Comparison of ENCODE assay signal across 8 mouse cellular contexts in the genomic region with DNA sequence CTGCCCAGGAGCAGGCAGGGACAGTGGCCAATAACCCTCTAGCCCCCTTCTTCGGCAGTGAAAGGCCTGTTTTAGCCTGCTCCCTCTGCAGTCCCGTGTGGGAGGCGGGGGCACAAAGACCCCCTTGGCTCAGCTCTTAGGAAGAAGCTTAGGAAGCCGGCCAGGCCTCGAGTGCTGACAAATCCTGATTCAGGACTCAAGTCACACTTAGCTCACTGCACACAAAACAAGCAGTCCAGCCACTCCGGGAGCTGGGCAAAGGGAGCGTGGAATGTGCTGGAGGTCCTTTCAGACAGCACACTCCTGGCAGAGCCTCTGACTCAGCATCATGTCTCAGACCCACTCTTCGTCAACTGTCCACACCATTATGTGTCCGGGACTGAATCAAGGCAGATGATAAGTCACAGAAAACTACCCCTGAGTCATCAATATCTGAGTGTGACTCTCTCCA. TPM values are rescaled to one million over a fixed set of nuclear protein-coding genes. Genes with fewer than 3 reads are reported as not detected.
DNase-seq lines count a peak whose midpoint lies in the region; ATAC-seq lines count a peak whose summit lies in the region.

No protein-coding gene starts in this region.

- no peak overlapping the region for H3K9ac ChIP-seq in hindbrain, embryonic 11.5 days (ENCODE audit: low read depth, low read length)
- H3K9ac ChIP-seq in midbrain, embryonic 14.5 days (replicated peaks; ENCODE audit: low read length), result no peak overlapping the region
- no peak overlapping the region for H3K9ac ChIP-seq in liver, embryonic 11.5 days (ENCODE audit: low read depth, low read length)
- no peak overlapping the region for H3K9ac ChIP-seq in intestine, embryonic 15.5 days

- H3K27ac ChIP-seq in hindbrain, embryonic 11.5 days (ENCODE audit: low read depth, low read length), result no peak overlapping the region
- H3K27ac ChIP-seq in hindbrain, embryonic 10.5 days, result no peak overlapping the region; the same call in 1 of the 2 replicates
- H3K27ac ChIP-seq in forebrain, embryonic 10.5 days, result 0 out of 2 replicates have a peak overlapping the region, but pooled peaks have one; percentile 2
- H3K27ac ChIP-seq in midbrain, embryonic 14.5 days (replicated peaks; ENCODE audit: low read depth, low read length), result no peak overlapping the region
- no peak overlapping the region for H3K27ac ChIP-seq in liver, embryonic 11.5 days (ENCODE audit: low read depth, low read length)
- no peak overlapping the region for H3K27ac ChIP-seq in intestine, embryonic 15.5 days

- no peaks in the 10 kb centered on the region for H3K9me3 ChIP-seq in hindbrain, embryonic 11.5 days (ENCODE audit: control insufficient read depth, low read length)
- no peaks in the 10 kb centered on the region for H3K9me3 ChIP-seq in hindbrain, embryonic 10.5 days
- no peaks in the 10 kb centered on the region for H3K9me3 ChIP-seq in forebrain, embryonic 10.5 days
- no peaks in the 10 kb centered on the region for H3K9me3 ChIP-seq in midbrain, embryonic 14.5 days (ENCODE audit: control insufficient read depth, low read length)
- no peaks in the 10 kb centered on the region for H3K9me3 ChIP-seq in liver, embryonic 11.5 days (ENCODE audit: control insufficient read depth, low read length)
- H3K9me3 ChIP-seq in intestine, embryonic 15.5 days, result no peaks in the 10 kb centered on the region

- no peak overlapping the region for H3K4me2 ChIP-seq in hindbrain, embryonic 11.5 days (replicated peaks; ENCODE audit: low read depth, low read length)
- H3K4me2 ChIP-seq in midbrain, embryonic 14.5 days (ENCODE audit: low read length), result no peak overlapping the region
- H3K4me2 ChIP-seq in liver, embryonic 11.5 days, result no peak overlapping the region
- no peak overlapping the region for H3K4me2 ChIP-seq in intestine, embryonic 15.5 days (replicated peaks)

- intact Hi-C loops in heart, postnatal 25 days (cut with DNase I), result no loop called here

- H3K4me1 ChIP-seq in hindbrain, embryonic 11.5 days (replicated peaks; ENCODE audit: control insufficient read depth, insufficient read depth, low read length), result peaks cover 30% of the 10 kb centered on the region
- H3K4me1 ChIP-seq in hindbrain, embryonic 10.5 days (replicated peaks), result peaks cover 97% of the 10 kb centered on the region
- H3K4me1 ChIP-seq in forebrain, embryonic 10.5 days, result peaks cover 99% of the 10 kb centered on the region
- H3K4me1 ChIP-seq in midbrain, embryonic 14.5 days (ENCODE audit: control insufficient read depth, insufficient read depth, low read length), result peaks cover 54% of the 10 kb centered on the region
- peaks cover 22% of the 10 kb centered on the region for H3K4me1 ChIP-seq in liver, embryonic 11.5 days (replicated peaks; ENCODE audit: control insufficient read depth, insufficient read depth, low read length)
- peaks cover 58% of the 10 kb centered on the region for H3K4me1 ChIP-seq in intestine, embryonic 15.5 days (replicated peaks)

- H3K4me3 ChIP-seq in hindbrain, embryonic 11.5 days (ENCODE audit: low read depth, low read length), result no peak overlapping the region
- no peak overlapping the region for H3K4me3 ChIP-seq in hindbrain, embryonic 10.5 days
- H3K4me3 ChIP-seq in forebrain, embryonic 10.5 days, result no peak overlapping the region
- H3K4me3 ChIP-seq in midbrain, embryonic 14.5 days (replicated peaks; ENCODE audit: low read depth, low read length), result no peak overlapping the region
- H3K4me3 ChIP-seq in liver, embryonic 11.5 days (ENCODE audit: low read depth, low read length), result no peak overlapping the region
- H3K4me3 ChIP-seq in intestine, embryonic 15.5 days (replicated peaks), result no peak overlapping the region

- ATAC-seq in hindbrain, embryonic 11.5 days (ENCODE audit: low FRiP score), result peak; percentile 16; the same call in 1 of the 2 replicates
- peak; percentile 56 for ATAC-seq in midbrain, embryonic 14.5 days (ENCODE audit: low FRiP score, low TSS enrichment)
- no peak for ATAC-seq in liver, embryonic 11.5 days (replicated peaks; ENCODE audit: low FRiP score)
- no peak for ATAC-seq in intestine, embryonic 15.5 days

- no peaks in the 10 kb centered on the region for H3K27me3 ChIP-seq in hindbrain, embryonic 11.5 days (ENCODE audit: control insufficient read depth, insufficient read depth, low read length)
- H3K27me3 ChIP-seq in hindbrain, embryonic 10.5 days (ENCODE audit: insufficient read depth, poor library complexity, severe bottlenecking), result peaks cover 11% of the 10 kb centered on the region; the same call in 1 of the 2 replicates
- H3K27me3 ChIP-seq in forebrain, embryonic 10.5 days (ENCODE audit: poor library complexity, severe bottlenecking), result no peaks in the 10 kb centered on the region
- no peaks in the 10 kb centered on the region for H3K27me3 ChIP-seq in midbrain, embryonic 14.5 days (ENCODE audit: control insufficient read depth, insufficient read depth, low read length)
- no peaks in the 10 kb centered on the region for H3K27me3 ChIP-seq in liver, embryonic 11.5 days (replicated peaks; ENCODE audit: control insufficient read depth, insufficient read depth, low read length)
- H3K27me3 ChIP-seq in intestine, embryonic 15.5 days (replicated peaks), result no peaks in the 10 kb centered on the region

- no peaks in the 10 kb centered on the region for H3K36me3 ChIP-seq in hindbrain, embryonic 11.5 days (ENCODE audit: control insufficient read depth, insufficient read depth, low read length)
- peaks cover 6% of the 10 kb centered on the region; the same call in 1 of the 2 replicates for H3K36me3 ChIP-seq in hindbrain, embryonic 10.5 days
- H3K36me3 ChIP-seq in forebrain, embryonic 10.5 days (replicated peaks), result peaks cover 7% of the 10 kb centered on the region
- no peaks in the 10 kb centered on the region for H3K36me3 ChIP-seq in midbrain, embryonic 14.5 days (ENCODE audit: control insufficient read depth, insufficient read depth, low read length)
- H3K36me3 ChIP-seq in liver, embryonic 11.5 days (ENCODE audit: control insufficient read depth, insufficient read depth, low read length), result no peaks in the 10 kb centered on the region
- no peaks in the 10 kb centered on the region for H3K36me3 ChIP-seq in intestine, embryonic 15.5 days

- DNase-seq in hindbrain, embryonic 11.5 days (ENCODE audit: low spot score), result peak; percentile 29
- DNase-seq in hindbrain, embryonic 10.5 days (ENCODE audit: low spot score), result no peak
- DNase-seq in forebrain, embryonic 10.5 days (ENCODE audit: extremely low spot score, low spot score), result no peak
- peak; percentile 42 for DNase-seq in heart, postnatal 25 days (ENCODE audit: low spot score)
- peak; percentile 62 to 73 for DNase-seq in layer of hippocampus, postnatal 10 days (ENCODE audit: low spot score in 2 of 2)
- DNase-seq in midbrain, embryonic 14.5 days, result peak; percentile 73
- no peak for DNase-seq in liver, embryonic 11.5 days (ENCODE audit: low spot score)

- WGBS in hindbrain, embryonic 11.5 days, result 32% methylated on average over 9 of the region's 9 CpGs
- 35% methylated on average over 9 of the region's 9 CpGs for WGBS in hindbrain, embryonic 10.5 days
- WGBS in forebrain, embryonic 10.5 days, result 44% methylated on average over 9 of the region's 9 CpGs
- 24% methylated on average over 9 of the region's 9 CpGs for WGBS in midbrain, embryonic 14.5 days
- 67% methylated on average over 9 of the region's 9 CpGs for WGBS in liver, embryonic 11.5 days
- WGBS in intestine, embryonic 15.5 days, result 53% methylated on average over 9 of the region's 9 CpGs

RNA-seq across cellular contexts. Expression of a gene that starts 28.2 kb away (rescaled TPM):
- 39.9 and 49.8 TPM in 2 replicates for polyA plus RNA-seq in hindbrain, embryonic 11.5 days (2014; fragmentation: Nextera tagmentation; extraction: Ambion mirVana)
- polyA plus RNA-seq in hindbrain, embryonic 10.5 days (2016; fragmentation: Nextera tagmentation; extraction: Ambion mirVana), result 25.3 and 25.5 TPM in 2 replicates
- 22.7 and 29.2 TPM in 2 replicates for polyA plus RNA-seq in forebrain, embryonic 10.5 days (2016; fragmentation: Nextera tagmentation; extraction: Ambion mirVana)
- total RNA-seq in heart, postnatal 25 days (2021), result 10 to 100 TPM; 42.9 to 43.7 TPM
- 100 to 1,000 TPM; 206 to 216 TPM for total RNA-seq in layer of hippocampus, postnatal 10 days (2021)
- 56.5 and 59.8 TPM in 2 replicates for polyA plus RNA-seq in midbrain, embryonic 14.5 days (2014; fragmentation: Nextera tagmentation; extraction: Ambion mirVana)
- 9.4 and 14.0 TPM in 2 replicates for polyA plus RNA-seq in liver, embryonic 11.5 days (2014; fragmentation: Nextera tagmentation; extraction: Ambion mirVana)
- polyA plus RNA-seq in intestine, embryonic 15.5 days (2015; fragmentation: Nextera tagmentation; extraction: Ambion mirVana), result 15.9 and 17.5 TPM in 2 replicates

Comparison
In these comparisons a context has a peak if more than half of its experiments do, and no peak if none do; other contexts are left out.
1. DNase-seq: peak in hindbrain, embryonic 11.5 days (single experiment), heart, postnatal 25 days (single experiment), layer of hippocampus, postnatal 10 days (2 of 2) and midbrain, embryonic 14.5 days (single experiment); none in hindbrain, embryonic 10.5 days (single experiment), forebrain, embryonic 10.5 days (single experiment) and liver, embryonic 11.5 days (single experiment).
2. ATAC-seq: peak in hindbrain, embryonic 11.5 days (single experiment) and midbrain, embryonic 14.5 days (single experiment); none in liver, embryonic 11.5 days (single experiment) and intestine, embryonic 15.5 days (single experiment).